Mouse (Mus musculus): ENCODE measurements around the gene Tsc22d3.
A peak's percentile ranks its signal among the peaks of the same experiment; 100 is the strongest.
"Not testable (repeated sequence)": the region's sequence is repeated elsewhere in the genome, so short reads cannot be mapped to it uniquely, and the experiment has no call there.

Gene Tsc22d3

GRCm38 (mm10) chrX:140529074-140529561 lies 71.3 kb downstream of the Tsc22d3 start:
- DNase-seq (ENCODE audit: low spot score) = no peak

DNA sequence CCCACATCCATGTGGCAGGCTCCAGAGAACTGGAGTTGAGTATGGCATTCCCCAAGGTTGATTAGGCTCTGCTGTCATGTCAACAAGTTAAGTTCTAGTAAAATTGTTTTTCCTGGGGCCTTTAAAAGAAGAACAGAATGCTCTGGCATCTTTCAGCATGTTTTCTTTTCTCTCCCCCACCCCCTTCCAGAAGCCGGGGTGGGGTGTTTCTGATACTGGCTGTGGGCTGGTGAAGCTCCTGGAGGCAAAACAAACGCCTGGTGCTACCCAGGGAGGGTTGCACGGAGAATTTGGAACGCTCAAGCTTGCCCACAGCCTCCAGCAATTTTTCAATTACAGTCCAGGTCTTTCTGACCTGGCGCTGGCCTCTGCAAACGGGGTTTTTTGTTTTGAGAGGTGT lies 73.2 kb downstream of the Tsc22d3 start:
- no peak for DNase-seq (ENCODE audit: low spot score)

DNA sequence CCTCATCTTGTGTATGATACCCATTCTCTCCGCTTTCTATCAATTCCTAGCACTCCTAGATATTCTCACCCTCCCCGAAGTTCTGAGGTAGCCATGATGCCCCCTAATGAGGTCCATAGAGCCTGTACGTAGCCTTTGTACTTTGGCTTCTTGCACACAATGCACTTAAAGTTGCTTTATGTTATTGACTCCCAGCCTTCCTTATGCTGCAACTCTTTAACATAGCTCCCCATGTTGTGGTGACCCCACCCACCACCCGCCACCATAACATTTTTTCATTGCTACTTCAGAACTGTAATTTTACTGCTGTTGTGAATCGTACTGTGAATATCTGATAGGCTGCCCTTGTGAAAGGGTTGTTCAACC lies 74.2 kb downstream of the Tsc22d3 start:
- no peak for DNase-seq (ENCODE audit: low spot score)

DNA sequence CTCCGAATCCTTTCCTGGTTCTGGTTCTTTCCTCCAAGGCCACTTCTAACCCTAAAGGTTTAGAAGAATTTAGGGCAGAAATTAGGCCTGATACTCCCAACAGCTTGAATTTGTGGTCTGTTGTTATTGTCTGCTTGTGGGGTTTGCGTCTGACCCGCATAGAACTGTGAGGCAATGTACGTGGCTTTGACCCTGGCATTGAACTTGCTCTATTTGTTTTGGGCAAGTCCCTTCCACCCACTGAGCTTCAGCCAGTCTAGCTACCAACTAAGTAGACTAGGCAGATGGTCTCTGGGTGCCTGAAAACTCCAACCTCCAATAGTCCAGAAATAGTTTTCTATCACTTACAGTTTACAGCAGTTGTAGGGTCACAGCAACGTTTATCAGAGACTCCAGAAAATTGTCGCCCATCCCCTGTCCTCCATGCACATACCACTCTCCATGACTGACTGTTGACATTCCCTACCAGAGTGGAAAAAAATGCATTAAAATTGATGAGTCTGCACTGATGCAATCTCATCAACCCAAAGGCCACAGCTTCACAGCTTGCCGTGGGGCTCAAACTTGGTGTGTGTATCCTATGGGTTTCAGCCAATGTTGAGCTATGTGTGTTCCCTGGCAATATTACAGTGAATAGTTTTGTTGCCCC lies 74.7 kb downstream of the Tsc22d3 start:
- DNase-seq (ENCODE audit: low spot score) = no peak

- DNase-seq (ENCODE audit: low spot score) = no peak
These were observed 76.2 kb downstream of the Tsc22d3 start for GRCm38 (mm10) chrX:140524231-140524630.

GRCm38 (mm10) chrX:140522071-140522765 lies 78.2 kb downstream of the Tsc22d3 start:
- no peak for DNase-seq (ENCODE audit: low spot score)

- peak; percentile 88 for DNase-seq (ENCODE audit: low spot score)
These were observed 80.0 kb downstream of the Tsc22d3 start for GRCm38 (mm10) chrX:140520146-140521102.

DNA sequence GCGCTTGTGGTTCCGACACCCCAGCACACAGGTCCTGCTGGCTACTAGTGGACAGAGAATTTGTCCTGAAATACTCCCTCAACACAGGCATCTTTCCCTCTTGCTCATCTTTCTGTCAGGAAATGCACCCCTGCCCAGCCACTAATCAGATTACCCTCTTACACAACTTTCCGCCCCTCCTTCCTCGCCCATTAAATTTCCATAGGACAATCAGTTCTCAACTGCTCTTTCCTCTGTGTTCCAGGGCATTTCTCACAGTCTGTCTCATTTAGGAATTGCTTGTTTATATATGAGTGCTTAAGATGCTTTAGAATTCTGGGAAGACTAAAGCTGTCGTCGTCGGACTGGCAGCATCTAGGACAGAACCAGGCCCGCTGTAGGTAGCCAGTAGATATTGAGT lies 82.1 kb downstream of the Tsc22d3 start:
- DNase-seq (ENCODE audit: low spot score) = no peak

- peak; percentile 40 for DNase-seq (ENCODE audit: low spot score)
These were observed 87.1 kb downstream of the Tsc22d3 start for GRCm38 (mm10) chrX:140513379-140513778.

- DNase-seq (ENCODE audit: low spot score) = no peak
These were observed 88.5 kb downstream of the Tsc22d3 start for GRCm38 (mm10) chrX:140511687-140512651.

- peak; percentile 51 for DNase-seq (ENCODE audit: low spot score)
These were observed 89.6 kb downstream of the Tsc22d3 start for GRCm38 (mm10) chrX:140510696-140511429.

- no peak for DNase-seq (ENCODE audit: low spot score)
These were observed 90.6 kb downstream of the Tsc22d3 start for GRCm38 (mm10) chrX:140509817-140510216.

GRCm38 (mm10) chrX:140508791-140509190 lies 91.7 kb downstream of the Tsc22d3 start:
- not testable (repeated sequence) for DNase-seq (ENCODE audit: low spot score)

DNA sequence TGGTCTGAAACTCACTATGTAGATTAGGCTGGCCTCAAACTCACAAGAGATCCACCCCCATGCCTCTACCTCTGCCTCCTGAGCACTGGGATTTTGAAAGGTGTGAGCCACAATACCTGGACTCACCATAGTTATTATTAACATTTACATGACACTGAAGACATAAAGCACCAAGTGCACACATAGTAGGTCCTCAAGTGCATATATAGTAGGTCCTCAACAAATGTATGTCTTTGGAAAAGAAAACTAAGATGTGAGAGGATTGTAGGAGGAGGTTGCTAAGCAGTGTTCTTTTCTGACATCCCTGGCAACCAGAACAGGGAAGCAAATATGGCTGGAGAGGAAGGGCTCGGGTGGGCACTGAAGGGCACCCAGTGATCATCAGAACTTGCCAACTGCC lies 93.1 kb downstream of the Tsc22d3 start:
- DNase-seq (ENCODE audit: low spot score) = no peak

- no peak for DNase-seq (ENCODE audit: low spot score)
These were observed 93.9 kb downstream of the Tsc22d3 start for GRCm38 (mm10) chrX:140506436-140507180.

- peak; percentile 43 for DNase-seq (ENCODE audit: low spot score)
These were observed 94.8 kb downstream of the Tsc22d3 start for GRCm38 (mm10) chrX:140505497-140506238.

GRCm38 (mm10) chrX:140503905-140504304 lies 96.6 kb downstream of the Tsc22d3 start:
- peak; percentile 66 for DNase-seq (ENCODE audit: low spot score)

DNA sequence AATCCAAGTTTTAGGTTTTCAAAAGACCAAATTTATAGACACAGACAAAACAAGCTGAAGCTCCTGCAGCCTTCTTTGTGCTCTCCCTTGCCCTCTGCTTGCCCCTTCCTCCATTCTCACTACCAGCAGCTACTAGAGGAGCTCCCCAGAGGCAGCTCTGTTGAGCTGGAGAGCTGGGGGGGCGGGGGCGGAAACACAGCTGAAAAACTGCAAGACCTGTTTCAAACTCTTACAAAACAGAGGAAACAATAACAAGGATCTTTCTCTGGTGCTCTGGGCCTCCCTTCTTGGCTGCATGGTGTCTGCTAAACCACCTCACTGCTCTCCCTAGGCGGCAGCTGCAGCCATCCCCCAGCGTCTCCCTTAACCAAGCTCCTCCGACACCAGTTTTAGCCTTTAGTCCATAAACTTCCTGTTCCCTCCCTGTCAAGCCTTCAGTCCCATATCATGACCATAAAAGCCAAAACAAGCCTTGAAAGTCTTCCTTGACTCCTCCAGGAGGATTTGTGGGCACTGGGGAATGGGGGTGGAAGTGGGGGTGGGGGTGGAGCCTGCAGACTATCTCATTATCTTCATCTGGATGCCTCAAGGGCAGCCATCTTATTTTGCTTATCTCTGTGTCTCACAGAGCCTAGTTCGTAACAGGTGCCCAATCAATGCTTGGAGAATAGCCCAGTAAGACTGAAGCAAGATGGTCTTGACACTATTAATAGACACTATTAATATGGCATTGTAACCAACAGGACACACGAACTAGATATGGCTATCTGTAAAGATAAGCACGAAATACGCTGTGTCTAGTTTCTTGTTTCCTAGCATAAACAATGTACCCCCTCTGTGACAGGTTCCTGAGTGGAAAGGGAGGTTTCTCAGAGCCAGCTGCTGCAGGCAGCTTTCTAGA lies 98.8 kb downstream of the Tsc22d3 start:
- no peak for DNase-seq (ENCODE audit: low spot score)

Data from testis, postnatal 10 days (tissue).